Mouse (Mus musculus) heart, embryonic 13.5 days (tissue): ENCODE data around the gene Arhgef17. TPM values are rescaled to one million over a fixed set of nuclear protein-coding genes. Genes with fewer than 3 reads are reported as not detected.
A peak's percentile ranks its signal among the peaks of the same experiment; 100 is the strongest.

ENCODE experiments used
- ATAC-seq: fragments of 200-750 bp; cut with Nextera tagmentation; 2 replicates; pipeline ENCODE4 v1.8.0; 2017; ENCODE audit warnings: moderate TSS enrichment; ENCODE audit not compliant: insufficient number of reproducible peaks, low FRiP score, low TSS enrichment; ENCODE audit errors: extremely low read depth
- H3K27ac ChIP-seq: fragments of 300-500 bp; sonication (generic); replicated peaks from 2 replicates; pipeline ENCODE4 v1.5.1; 2015; ENCODE audit warnings: moderate library complexity, mild to moderate bottlenecking, inconsistent platforms
- H3K27me3 ChIP-seq: fragments of 300-500 bp; sonication (generic); replicated peaks from 2 replicates; pipeline ENCODE4 v1.6.1; 2015; ENCODE audit warnings: mild to moderate bottlenecking, inconsistent platforms
- H3K36me3 ChIP-seq: fragments of 300-500 bp; sonication (generic); 2 replicates; pipeline ENCODE4 v1.6.1; 2015; ENCODE audit warnings: mild to moderate bottlenecking, inconsistent platforms
- H3K4me1 ChIP-seq: fragments of 300-500 bp; sonication (generic); 2 replicates; pipeline ENCODE4 v1.6.1; 2015; ENCODE audit warnings: inconsistent platforms
- H3K4me2 ChIP-seq: fragments of 300-500 bp; sonication (generic); 2 replicates; pipeline ENCODE4 v1.6.1; 2015; ENCODE audit warnings: inconsistent platforms, mild to moderate bottlenecking, moderate library complexity
- H3K4me3 ChIP-seq: fragments of 300-500 bp; sonication (generic); 2 replicates; pipeline ENCODE4 v1.5.1; 2015; ENCODE audit warnings: moderate library complexity, mild to moderate bottlenecking, inconsistent platforms
- H3K9ac ChIP-seq: fragments of 300-500 bp; sonication (generic); 2 replicates; pipeline ENCODE4 v1.6.1; 2015; ENCODE audit warnings: inconsistent platforms, mild to moderate bottlenecking, moderate library complexity
- H3K9me3 ChIP-seq: fragments of 300-500 bp; sonication (generic); 2 replicates; pipeline ENCODE4 v1.6.1; 2016; ENCODE audit warnings: inconsistent platforms
- WGBS: fragments of 180-500 bp; shearing (Covaris S2); methylation state at CpG from one replicate; pipeline ENCODE4 v1.1.7; 2015; ENCODE audit warnings: mixed read lengths; 5-methylcytosine and 5-hydroxymethylcytosine counted together
- polyA plus RNA-seq: library from polyadenylated mRNA; unstranded; fragments of >200 nt; fragmentation: Nextera tagmentation; extraction: Ambion mirVana; gene quantifications from 2 replicates; pipeline ENCODE4 v1.2.1, GENCODE M21; 2015

Gene Arhgef17
- polyA plus RNA-seq, 1 experiment from 2014 or later = 5.2 TPM

GRCm38 (mm10) chr7:100911791-100912190 is 20.1 kb downstream of the Arhgef17 start:
- Histone ChIP-seq H3K27me3 (no peaks in the 10 kb centered on the region), H3K4me3 (no peak overlapping the region), H3K36me3 (peaks cover 20% of the 10 kb centered on the region), H3K9me3 (no peaks in the 10 kb centered on the region), H3K27ac (peak overlapping the region; percentile 79), H3K4me2 (peak overlapping the region; percentile 42), H3K9ac (peak overlapping the region; percentile 4), H3K4me1 (peaks cover 98% of the 10 kb centered on the region)
- WGBS = 23% methylated on average over 9 of the region's 9 CpGs
- ATAC-seq = no peak

DNA sequence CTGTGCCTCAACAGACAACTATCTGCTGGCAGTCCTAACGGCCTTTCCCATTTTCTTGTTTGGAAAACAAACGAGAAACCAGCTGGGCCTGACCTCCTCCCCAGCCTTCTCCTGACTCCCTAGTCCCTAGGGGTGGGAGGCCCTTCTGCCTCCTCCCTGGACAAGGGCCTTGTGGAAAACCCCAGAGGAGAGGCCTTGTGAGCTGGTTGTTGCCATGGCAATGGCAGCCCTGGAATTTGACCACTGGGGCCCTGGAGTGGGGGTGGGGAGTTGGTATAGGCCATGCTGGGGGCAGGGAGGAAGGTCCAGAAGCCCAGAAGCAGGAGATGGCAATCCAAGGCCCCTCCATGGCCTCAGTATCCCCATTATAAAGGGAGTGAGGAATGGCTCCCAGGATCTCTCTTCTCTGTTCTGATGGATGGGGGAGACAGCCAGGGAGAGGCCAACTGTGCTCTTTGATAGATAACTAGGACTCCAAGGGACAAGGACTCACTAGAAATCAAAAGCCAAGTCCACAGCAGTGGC is 20.6 kb downstream of the Arhgef17 start:
- WGBS = 12% methylated on average over 2 of the region's 2 CpGs
- Histone ChIP-seq H3K36me3 (peaks cover 16% of the 10 kb centered on the region), H3K27ac (peak overlapping the region; percentile 79), H3K9me3 (no peaks in the 10 kb centered on the region), H3K9ac (peak overlapping the region; percentile 4), H3K4me1 (peaks cover 96% of the 10 kb centered on the region), H3K4me2 (peak overlapping the region; percentile 42), H3K27me3 (no peaks in the 10 kb centered on the region), H3K4me3 (no peak overlapping the region)
- ATAC-seq = no peak; the same call in 1 of the 2 replicates

DNA sequence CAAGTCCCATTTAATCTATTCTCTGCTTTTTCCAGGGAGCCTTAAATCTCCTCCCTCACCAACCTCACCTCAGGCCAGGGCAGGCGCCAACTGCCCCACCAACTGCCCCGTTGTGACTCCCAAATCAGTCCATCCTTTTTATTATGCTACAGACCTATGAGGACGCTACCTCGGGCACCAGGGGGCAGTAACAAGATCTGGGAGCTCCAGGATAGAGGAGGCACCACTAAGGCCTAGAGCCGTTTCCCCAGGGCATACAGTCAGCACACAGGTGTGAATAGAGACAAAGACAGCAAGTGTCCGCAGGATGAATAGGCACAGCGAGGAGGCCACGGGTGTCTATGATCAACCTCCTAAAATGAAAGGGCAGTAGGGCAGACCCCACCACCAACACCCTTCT is 23.3 kb downstream of the Arhgef17 start:
- 37% methylated on average over 8 of the region's 8 CpGs for WGBS
- H3K9me3 ChIP-seq = no peaks in the 10 kb centered on the region
- H3K4me3 ChIP-seq = no peak overlapping the region
- peaks cover 78% of the 10 kb centered on the region for H3K4me1 ChIP-seq
- no peak for ATAC-seq
- peak overlapping the region; percentile 73; the same call in 1 of the 2 replicates for H3K27ac ChIP-seq
- no peak overlapping the region for H3K4me2 ChIP-seq
- H3K9ac ChIP-seq = peak overlapping the region; percentile 25; the same call in 1 of the 2 replicates
- H3K27me3 ChIP-seq = no peaks in the 10 kb centered on the region
- peaks cover 16% of the 10 kb centered on the region; the same call in 1 of the 2 replicates for H3K36me3 ChIP-seq

DNA sequence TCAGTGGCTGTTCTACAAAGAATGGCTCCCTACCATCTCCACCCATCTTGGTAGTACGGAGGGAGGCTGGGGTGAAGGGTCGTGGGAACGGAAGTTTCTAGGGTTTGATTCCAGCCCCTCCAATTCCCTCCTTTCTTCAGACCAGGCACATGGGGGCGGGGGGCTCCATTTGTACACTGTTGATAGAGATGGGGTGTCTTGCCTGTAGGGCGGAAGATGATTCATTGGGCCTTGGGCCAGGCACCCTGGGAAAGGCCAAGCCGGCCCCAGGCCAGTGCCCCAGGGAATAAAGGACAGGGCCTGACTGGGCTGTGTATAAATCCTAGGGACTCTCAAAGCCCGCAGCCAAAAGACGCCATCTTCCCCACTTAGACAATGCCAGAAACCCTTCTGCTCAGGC is 23.8 kb downstream of the Arhgef17 start:
- peak overlapping the region; percentile 73 for H3K27ac ChIP-seq
- 73% methylated on average over 8 of the region's 8 CpGs for whole genome bisulfite sequencing
- no peak for ATAC-seq
- H3K4me2 ChIP-seq = no peak overlapping the region
- H3K36me3 ChIP-seq = peaks cover 16% of the 10 kb centered on the region; the same call in 1 of the 2 replicates
- no peaks in the 10 kb centered on the region for H3K27me3 ChIP-seq
- no peaks in the 10 kb centered on the region for H3K9me3 ChIP-seq
- no peak overlapping the region for H3K4me3 ChIP-seq
- peak overlapping the region; percentile 25; the same call in 1 of the 2 replicates for H3K9ac ChIP-seq
- peaks cover 73% of the 10 kb centered on the region for H3K4me1 ChIP-seq

- Histone ChIP-seq H3K27ac (peak overlapping the region; percentile 73), H3K4me2 (peak overlapping the region; percentile 25; the same call in 1 of the 2 replicates), H3K4me3 (no peak overlapping the region), H3K27me3 (no peaks in the 10 kb centered on the region), H3K4me1 (peaks cover 65% of the 10 kb centered on the region), H3K9me3 (no peaks in the 10 kb centered on the region), H3K36me3 (peaks cover 16% of the 10 kb centered on the region; the same call in 1 of the 2 replicates), H3K9ac (peak overlapping the region; percentile 44; the same call in 1 of the 2 replicates)
- ATAC-seq = no peak
- 0% methylated on average over 1 of the region's 1 CpGs for WGBS
Observed at GRCm38 (mm10) chr7:100907231-100907630, 24.7 kb downstream of the Arhgef17 start.

DNA sequence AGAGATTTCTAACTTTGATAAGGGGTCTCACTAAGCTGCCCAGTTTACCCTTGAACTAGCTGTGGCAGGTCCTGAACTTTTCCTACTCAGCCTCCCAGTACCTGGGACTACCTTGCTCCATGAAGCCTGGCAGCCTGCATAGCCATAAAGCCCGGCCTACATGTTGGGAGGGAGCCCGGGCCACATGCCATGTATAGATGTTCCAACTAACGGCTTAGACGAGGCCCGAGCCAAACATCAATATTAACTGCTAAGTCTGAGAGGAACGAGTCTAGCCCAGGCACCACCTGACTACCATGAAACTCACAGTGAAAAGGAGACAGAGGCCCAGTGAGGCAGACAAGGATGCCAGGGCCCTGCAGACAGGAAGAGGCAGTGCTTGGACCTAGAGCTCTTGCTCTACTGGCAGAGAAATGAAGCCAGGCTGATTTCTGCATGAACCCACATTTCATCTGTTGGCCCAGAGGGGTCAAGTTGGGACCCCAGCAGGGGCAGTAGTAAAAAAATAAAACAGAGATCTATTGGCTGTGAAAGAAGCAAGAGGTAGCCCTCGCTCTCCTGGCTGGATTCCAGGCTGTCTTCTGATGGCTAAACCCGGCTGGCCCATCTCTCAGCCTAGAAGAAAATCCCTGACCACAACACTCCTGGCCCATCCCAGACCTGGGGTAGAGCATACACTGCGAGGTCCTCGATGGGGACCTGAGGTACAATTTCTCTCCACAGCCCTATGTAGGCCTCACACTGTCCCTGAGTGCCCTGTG is 25.7 kb downstream of the Arhgef17 start:
- ATAC-seq = no peak
- WGBS = 83% methylated on average over 10 of the region's 10 CpGs
- Histone ChIP-seq H3K9ac (no peak overlapping the region), H3K4me3 (no peak overlapping the region), H3K4me2 (no peak overlapping the region), H3K9me3 (no peaks in the 10 kb centered on the region), H3K27me3 (no peaks in the 10 kb centered on the region), H3K36me3 (peaks cover 16% of the 10 kb centered on the region; the same call in 1 of the 2 replicates), H3K27ac (no peak overlapping the region), H3K4me1 (peaks cover 55% of the 10 kb centered on the region)

DNA sequence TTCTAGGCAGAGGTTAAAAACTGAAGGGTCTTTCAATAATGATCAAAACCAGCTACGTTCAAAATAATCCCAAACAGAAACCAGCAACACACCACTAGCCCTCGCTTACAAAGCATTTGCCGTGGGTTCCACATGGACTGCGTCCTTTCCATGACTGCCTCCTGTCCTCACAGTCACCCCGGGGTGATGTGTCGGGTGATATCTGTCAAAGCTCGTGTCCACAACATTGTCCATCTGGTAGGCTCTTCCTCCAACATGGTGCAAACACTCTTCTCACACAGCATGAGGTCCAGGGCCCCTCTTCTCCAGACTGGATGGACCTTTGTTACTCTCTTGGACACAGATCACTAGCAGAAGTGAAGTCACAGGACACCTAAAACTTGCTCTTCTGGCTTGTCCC is 26.9 kb downstream of the Arhgef17 start:
- no peak overlapping the region for H3K4me3 ChIP-seq
- no peak overlapping the region for H3K4me2 ChIP-seq
- 51% methylated on average over 7 of the region's 7 CpGs for WGBS
- H3K9ac ChIP-seq = peak overlapping the region; percentile 28; the same call in 1 of the 2 replicates
- H3K27ac ChIP-seq = no peak overlapping the region
- H3K9me3 ChIP-seq = no peaks in the 10 kb centered on the region
- peaks cover 43% of the 10 kb centered on the region for H3K4me1 ChIP-seq
- H3K27me3 ChIP-seq = no peaks in the 10 kb centered on the region
- peaks cover 16% of the 10 kb centered on the region; the same call in 1 of the 2 replicates for H3K36me3 ChIP-seq
- ATAC-seq = no peak

- ATAC-seq = no peak
- Histone ChIP-seq H3K9ac (peak overlapping the region; percentile 28; the same call in 1 of the 2 replicates), H3K4me1 (peaks cover 39% of the 10 kb centered on the region), H3K4me3 (no peak overlapping the region), H3K4me2 (no peak overlapping the region), H3K9me3 (no peaks in the 10 kb centered on the region), H3K36me3 (peaks cover 15% of the 10 kb centered on the region; the same call in 1 of the 2 replicates), H3K27me3 (no peaks in the 10 kb centered on the region), H3K27ac (no peak overlapping the region)
- WGBS = 73% methylated on average over 5 of the region's 5 CpGs
Observed at GRCm38 (mm10) chr7:100904612-100905011, 27.3 kb downstream of the Arhgef17 start.

GRCm38 (mm10) chr7:100902451-100903137 is 29.3 kb downstream of the Arhgef17 start:
- WGBS = 74% methylated on average over 9 of the region's 9 CpGs
- Histone ChIP-seq H3K9me3 (no peaks in the 10 kb centered on the region), H3K4me1 (peaks cover 21% of the 10 kb centered on the region), H3K27ac (no peak overlapping the region), H3K4me2 (no peak overlapping the region), H3K4me3 (no peak overlapping the region), H3K9ac (no peak overlapping the region), H3K27me3 (no peaks in the 10 kb centered on the region), H3K36me3 (peaks cover 16% of the 10 kb centered on the region)
- ATAC-seq = no peak

GRCm38 (mm10) chr7:100897828-100898227 is 34.1 kb downstream of the Arhgef17 start:
- no peak overlapping the region for H3K4me2 ChIP-seq
- H3K9me3 ChIP-seq = no peaks in the 10 kb centered on the region
- peaks cover 33% of the 10 kb centered on the region for H3K4me1 ChIP-seq
- WGBS = 64% methylated on average over 5 of the region's 5 CpGs
- no peak overlapping the region for H3K27ac ChIP-seq
- H3K4me3 ChIP-seq = no peak overlapping the region
- H3K36me3 ChIP-seq = peaks cover 7% of the 10 kb centered on the region; the same call in 1 of the 2 replicates
- no peak for ATAC-seq
- no peaks in the 10 kb centered on the region for H3K27me3 ChIP-seq
- no peak overlapping the region for H3K9ac ChIP-seq

DNA sequence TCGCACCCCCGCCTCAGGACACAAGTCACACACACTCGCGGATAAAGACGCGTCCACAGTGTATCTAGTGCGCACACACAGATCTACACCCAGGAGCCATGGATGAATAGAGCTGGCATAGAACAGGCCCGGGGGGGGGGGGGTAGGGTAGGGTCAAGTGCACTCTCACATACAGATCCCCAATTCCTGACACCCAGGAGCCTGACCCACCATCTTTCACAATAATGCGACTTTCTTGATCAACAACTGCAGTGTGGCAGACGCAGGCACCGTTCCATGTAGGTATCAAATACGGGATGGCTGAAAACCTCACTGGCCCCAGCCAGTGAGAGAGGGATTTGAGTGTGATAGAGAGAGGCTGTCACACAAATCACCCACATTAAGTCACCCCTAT is 37.1 kb downstream of the Arhgef17 start:
- WGBS = 2% methylated on average over 12 of the region's 12 CpGs
- Histone ChIP-seq H3K9ac (peak overlapping the region; percentile 84), H3K27ac (no peak overlapping the region), H3K9me3 (no peaks in the 10 kb centered on the region), H3K27me3 (no peaks in the 10 kb centered on the region), H3K4me2 (peak overlapping the region; percentile 93), H3K4me3 (peak overlapping the region; percentile 60), H3K36me3 (peaks cover 14% of the 10 kb centered on the region), H3K4me1 (peaks cover 41% of the 10 kb centered on the region)
- ATAC-seq = no peak
